Mouse (Mus musculus) MEL-GATA-1-ER (cell line): ENCODE measurements around the gene Adamtsl3.

Experiments used
- DNase-seq: peaks from one replicate; pipeline ENCODE4 v3.0.0-alpha.2; 2012; ENCODE audit warnings: low read depth; ENCODE audit errors: extremely low read depth

The Adamtsl3 gene

DNA sequence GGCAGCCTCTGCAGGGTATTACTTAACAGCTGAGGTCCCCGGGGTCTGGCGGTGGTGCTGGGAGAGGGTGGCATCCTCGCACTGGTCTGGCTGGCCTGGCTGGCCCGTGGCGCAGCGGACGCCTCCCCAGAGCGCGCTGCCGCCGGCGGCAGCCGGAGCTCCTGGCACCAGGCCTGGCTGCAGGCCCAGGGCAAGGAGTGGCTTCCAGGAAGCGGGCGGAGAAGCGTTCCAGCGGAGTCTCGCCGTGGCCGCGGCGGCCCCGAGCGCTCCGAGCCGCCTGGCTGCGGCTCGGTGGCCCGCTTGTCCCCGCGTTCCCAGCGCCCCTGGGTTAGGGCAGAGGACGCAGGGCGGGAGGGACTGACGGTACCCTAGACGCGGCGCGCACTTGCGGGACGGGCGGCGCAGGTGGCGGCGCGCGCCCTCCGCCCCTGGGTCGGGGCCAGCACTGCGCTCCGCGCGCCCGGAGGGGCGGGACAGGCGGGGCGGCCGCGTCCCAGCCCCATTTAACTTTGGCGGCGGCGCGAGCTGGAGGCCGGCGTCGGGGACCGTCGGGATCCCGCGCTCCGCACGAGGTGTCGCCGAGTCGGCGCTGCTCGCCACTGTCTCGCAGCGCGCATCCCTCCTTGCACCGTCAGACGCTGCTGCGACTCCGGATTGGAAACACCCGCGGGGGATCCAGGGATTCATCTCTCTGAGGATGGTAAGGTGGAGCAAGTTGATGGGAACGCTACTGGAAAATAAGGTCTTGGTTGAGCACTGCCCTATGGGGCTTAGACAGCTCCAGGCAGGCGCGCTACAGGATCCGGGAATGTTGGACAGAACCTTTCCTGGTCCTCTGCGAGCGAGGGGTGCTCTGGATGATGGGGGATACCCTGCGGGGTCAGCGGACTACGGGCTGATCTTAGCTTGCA is at the start of gene Adamtsl3:
Gene Adamtsl3 (plus strand): TSS at position 484 of the 911 bp plus-strand sequence.
- DNase-seq, result no peak

DNA sequence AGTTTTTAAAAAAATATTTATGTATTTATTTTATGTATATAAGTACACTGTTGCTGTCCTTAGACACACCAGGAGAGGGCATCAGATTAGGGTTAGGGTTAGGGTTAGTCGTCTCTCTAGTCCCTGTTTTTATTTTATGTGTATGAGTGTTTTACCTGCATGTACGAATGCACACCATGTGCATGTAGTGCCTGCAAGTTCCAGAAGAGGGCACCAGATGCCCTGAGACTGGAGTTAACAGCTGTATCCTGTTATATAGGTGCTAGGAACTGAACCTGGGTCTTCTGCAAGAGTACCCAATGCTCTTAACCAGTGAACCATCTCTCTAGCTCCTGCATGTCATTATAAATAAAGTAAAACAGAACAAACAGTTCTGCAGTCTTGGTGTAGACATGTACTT is 48.3 kb upstream of the Adamtsl3 start:
- DNase-seq, result no peak

- DNase-seq, result no peak
Measured at GRCm38 (mm10) chr7:82293441-82293840, 42.1 kb upstream of the Adamtsl3 start.

- DNase-seq, result no peak
Measured at GRCm38 (mm10) chr7:82294083-82294482, 41.4 kb upstream of the Adamtsl3 start.

GRCm38 (mm10) chr7:82294611-82295010 is 40.9 kb upstream of the Adamtsl3 start:
- no peak for DNase-seq

DNA sequence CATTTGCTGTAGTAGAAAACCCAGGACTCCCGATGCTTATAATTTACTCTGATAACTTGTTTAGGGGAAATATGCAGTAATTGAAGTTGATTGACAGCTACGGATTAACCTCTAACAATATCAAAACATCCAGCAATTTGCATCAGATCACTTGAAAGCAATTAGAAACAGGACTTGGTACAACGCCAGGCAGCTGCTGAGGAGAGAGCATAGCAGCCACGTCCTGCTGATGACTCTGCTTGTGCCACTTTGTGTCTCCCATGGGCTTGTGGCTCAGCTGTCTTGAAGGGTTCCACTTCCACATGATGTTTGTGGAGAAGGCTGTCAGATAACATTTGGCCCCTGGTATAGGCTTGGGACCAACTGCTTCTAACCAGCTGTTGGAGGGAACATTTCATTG is 27.1 kb upstream of the Adamtsl3 start:
- DNase-seq, result no peak

GRCm38 (mm10) chr7:82318515-82318914 is 17.0 kb upstream of the Adamtsl3 start:
- DNase-seq, result no peak

- DNase-seq, result no peak
Measured at GRCm38 (mm10) chr7:82326616-82327015, 8.9 kb upstream of the Adamtsl3 start.

- no peak for DNase-seq
Measured at GRCm38 (mm10) chr7:82327201-82327600, 8.3 kb upstream of the Adamtsl3 start.

DNA sequence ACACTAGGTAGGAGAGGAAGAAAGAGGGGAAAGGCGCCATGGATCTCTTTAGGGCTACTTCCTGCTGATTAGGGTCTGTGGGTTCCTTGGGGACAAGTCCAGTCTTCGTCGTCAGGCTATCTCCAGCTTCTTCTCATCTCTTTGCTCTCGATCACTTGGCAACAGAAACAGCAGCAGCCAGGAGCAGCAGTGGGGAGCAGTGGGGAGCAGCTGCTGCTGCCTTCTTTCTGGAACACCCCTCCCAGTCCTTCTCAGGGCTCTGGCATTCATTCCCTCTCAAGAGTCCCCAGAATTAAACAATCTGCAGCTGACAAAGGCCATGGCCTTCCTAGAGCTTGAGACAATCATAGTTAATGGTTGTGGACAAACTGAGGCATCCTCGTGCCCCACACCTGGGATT is 7.6 kb upstream of the Adamtsl3 start:
- no peak for DNase-seq

DNA sequence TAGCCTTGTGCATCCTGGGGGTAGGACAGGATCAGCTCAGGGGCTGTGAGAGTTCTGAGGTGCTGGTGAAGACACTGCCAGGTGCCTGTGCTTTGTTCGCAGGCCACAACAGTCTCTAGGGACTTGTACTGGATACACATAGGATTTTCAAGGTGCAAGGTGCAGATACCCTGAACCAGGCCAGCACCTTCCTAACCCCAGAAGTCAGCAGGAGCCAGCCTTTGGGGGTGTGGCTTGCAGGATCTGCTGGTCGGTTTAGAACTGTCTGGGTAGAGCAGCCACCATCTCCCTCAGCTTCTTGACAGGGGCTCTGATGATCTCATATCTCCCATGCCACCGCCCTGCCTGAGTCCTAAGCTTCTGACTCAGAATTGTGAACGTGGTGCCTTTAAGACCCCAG is 5.7 kb upstream of the Adamtsl3 start:
- no peak for DNase-seq

DNA sequence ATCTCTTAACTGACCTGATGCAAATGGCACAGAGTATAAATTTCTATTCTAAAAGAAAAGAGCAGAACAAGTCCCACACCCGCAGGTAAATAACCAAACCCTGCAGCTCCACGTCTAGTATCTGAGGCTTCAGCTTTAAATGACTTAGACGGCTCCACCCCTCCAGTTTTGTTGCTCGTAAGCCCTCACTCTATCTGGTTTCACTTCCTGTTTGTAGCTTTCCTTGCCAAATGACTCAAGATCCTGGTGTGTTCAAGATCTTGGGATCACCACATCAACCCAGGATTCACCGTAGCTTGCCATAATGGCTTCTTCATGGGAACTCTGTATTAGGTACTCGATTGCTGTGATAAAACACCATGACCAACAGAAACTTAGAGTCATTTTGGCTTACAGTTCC is 4.6 kb upstream of the Adamtsl3 start:
- no peak for DNase-seq

DNA sequence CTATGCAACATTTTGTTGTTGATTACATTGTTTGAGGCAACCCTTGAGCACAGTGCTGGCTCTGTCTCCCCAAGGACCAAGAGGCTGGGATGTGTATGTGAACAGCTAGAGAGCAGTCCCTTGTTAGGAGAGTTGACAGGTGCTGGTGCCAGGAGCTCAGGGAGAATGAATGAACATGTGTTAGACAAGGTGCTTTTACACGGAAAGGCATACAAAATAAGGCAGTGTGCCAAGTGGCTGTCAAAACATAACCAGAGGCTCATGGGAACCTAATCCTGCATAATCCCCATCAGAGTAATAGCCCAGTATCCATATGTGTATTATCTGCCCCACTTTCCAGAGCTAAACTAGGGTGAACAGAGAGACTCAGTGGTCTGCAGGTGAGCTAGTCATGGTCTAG is 1.5 kb upstream of the Adamtsl3 start:
- no peak for DNase-seq

DNA sequence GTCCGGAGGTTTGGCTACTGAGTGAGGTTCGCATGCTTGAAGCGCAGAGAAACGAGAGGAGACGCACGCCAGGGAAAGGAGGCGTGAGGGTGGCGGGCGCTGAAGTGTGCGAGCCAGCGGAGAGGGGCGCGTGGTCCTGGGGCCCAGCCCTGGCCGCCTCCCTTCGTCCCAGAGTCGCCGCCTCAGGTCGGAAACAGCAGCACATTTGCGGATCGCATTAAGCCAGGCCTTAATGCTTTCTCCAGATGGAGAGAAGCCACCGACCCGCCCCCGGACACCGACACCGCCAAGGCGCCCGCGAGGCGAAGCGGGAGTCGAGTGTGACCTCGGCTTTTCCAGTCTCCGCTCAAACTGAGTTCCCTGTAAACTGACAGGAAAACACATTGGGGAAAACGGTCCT is 638 bp downstream of the Adamtsl3 start:
- DNase-seq, result no peak

DNA sequence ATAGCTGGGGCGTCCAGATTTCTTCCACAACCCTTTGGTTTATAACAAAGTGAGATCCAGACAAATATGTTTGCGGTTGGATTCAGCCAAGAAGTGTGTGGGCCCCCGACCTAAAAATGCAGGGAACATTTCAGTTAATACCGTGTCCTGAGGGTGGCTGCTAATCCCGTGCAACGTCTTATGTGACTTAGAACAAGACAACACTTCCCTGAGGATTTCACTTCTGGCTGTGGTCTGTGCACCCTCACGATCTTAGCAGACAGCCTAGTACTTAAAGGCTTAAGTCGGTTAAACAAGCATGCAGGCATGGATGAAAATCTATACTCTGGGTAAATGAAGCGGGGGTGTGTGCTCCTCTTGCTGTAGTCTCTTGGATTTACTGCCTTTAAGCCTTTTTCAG is 2.6 kb downstream of the Adamtsl3 start:
- DNase-seq, result no peak

- DNase-seq, result no peak
Measured at GRCm38 (mm10) chr7:82338532-82338931, 3.0 kb downstream of the Adamtsl3 start.

- no peak for DNase-seq
Measured at GRCm38 (mm10) chr7:82339214-82339613, 3.7 kb downstream of the Adamtsl3 start.

- no peak for DNase-seq
Measured at GRCm38 (mm10) chr7:82341476-82341875, 6.0 kb downstream of the Adamtsl3 start.

GRCm38 (mm10) chr7:82346706-82347105 is 11.2 kb downstream of the Adamtsl3 start:
- no peak for DNase-seq

GRCm38 (mm10) chr7:82349796-82350195 is 14.3 kb downstream of the Adamtsl3 start:
- no peak for DNase-seq

GRCm38 (mm10) chr7:82350421-82350820 is 14.9 kb downstream of the Adamtsl3 start:
- DNase-seq, result no peak

- DNase-seq, result no peak
Measured at GRCm38 (mm10) chr7:82359146-82359545, 23.7 kb downstream of the Adamtsl3 start.

- no peak for DNase-seq
Measured at GRCm38 (mm10) chr7:82359674-82360073, 24.2 kb downstream of the Adamtsl3 start.
